ENCODE assay signal across 30 mouse cellular contexts in the genomic region with DNA sequence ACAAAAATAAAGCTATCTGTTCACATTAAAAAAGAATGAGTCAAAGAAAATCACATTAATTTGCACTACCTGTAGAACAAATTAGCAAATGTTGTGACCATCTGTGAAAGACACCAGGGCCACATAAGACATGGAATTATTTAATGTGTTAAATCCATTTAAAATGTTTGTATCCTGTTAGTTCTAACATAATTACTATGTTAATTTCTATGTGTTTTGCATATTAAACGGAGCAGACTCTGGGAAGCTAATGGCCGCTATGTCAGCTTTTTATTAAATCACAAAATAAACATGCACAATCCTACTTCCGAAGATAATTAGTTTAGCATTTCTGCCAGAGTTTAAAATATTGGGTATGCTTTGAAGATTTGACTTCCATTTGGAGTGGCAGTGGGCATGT.
DNase-seq lines count a peak whose midpoint lies in the region; ATAC-seq lines count a peak whose summit lies in the region.
"Had no signal": no experiment of that assay in that cellular context is flagged by ENCODE, and none has a peak within 500 bp of the region (broad histone marks: within the 10 kb centered on the region; RNA-seq: fewer than 3 reads in every experiment).

No protein-coding gene starts in this region.

- no peaks in the 10 kb centered on the region for H3K9me3 ChIP-seq in forebrain, embryonic 14.5 days (replicated peaks; ENCODE audit: control insufficient read depth, low read length)
- H3K9me3 ChIP-seq in forebrain, embryonic 10.5 days: no peaks in the 10 kb centered on the region
- H3K9me3 ChIP-seq: embryonic facial prominence, embryonic 10.5 days; embryonic facial prominence, embryonic 13.5 days; G1E; heart, embryonic 12.5 days; heart, embryonic 15.5 days; hindbrain, embryonic 10.5 days; hindbrain, embryonic 13.5 days; intestine, embryonic 15.5 days had no signal

- no peak overlapping the region for H3K4me3 ChIP-seq in forebrain, embryonic 14.5 days (ENCODE audit: low read depth, low read length)
- H3K4me3 ChIP-seq in forebrain, embryonic 10.5 days: no peak overlapping the region
- H3K4me3 ChIP-seq: embryonic facial prominence, embryonic 10.5 days; embryonic facial prominence, embryonic 13.5 days; erythroblast, embryonic 14.5 days; gastrocnemius, adult 2 months; heart, embryonic 12.5 days; heart, embryonic 15.5 days; hindbrain, embryonic 10.5 days; hindbrain, embryonic 13.5 days; intestine, embryonic 15.5 days had no signal

- no peaks in the 10 kb centered on the region for H3K36me3 ChIP-seq in forebrain, embryonic 14.5 days (ENCODE audit: control insufficient read depth, insufficient read depth, low read length)
- H3K36me3 ChIP-seq in forebrain, embryonic 10.5 days (replicated peaks): no peaks in the 10 kb centered on the region
- H3K36me3 ChIP-seq: embryonic facial prominence, embryonic 10.5 days; embryonic facial prominence, embryonic 13.5 days; G1E; heart, embryonic 12.5 days; heart, embryonic 15.5 days; hindbrain, embryonic 10.5 days; hindbrain, embryonic 13.5 days; intestine, embryonic 15.5 days had no signal

- no peak overlapping the region for H3K9ac ChIP-seq in forebrain, embryonic 14.5 days (ENCODE audit: low read length)
- H3K9ac ChIP-seq: embryonic facial prominence, embryonic 13.5 days; heart, embryonic 12.5 days; heart, embryonic 15.5 days; hindbrain, embryonic 13.5 days; intestine, embryonic 15.5 days had no signal

- WGBS in forebrain, embryonic 14.5 days: 52% methylated on average over 3 of the region's 3 CpGs
- 89% methylated on average over 3 of the region's 3 CpGs for WGBS in forebrain, embryonic 10.5 days

- ATAC-seq in forebrain, embryonic 14.5 days: peak; percentile 78
- ATAC-seq: hindbrain, embryonic 16.5 days; intestine, embryonic 15.5 days had no signal

- no peaks in the 10 kb centered on the region for H3K4me1 ChIP-seq in forebrain, embryonic 14.5 days (ENCODE audit: control insufficient read depth, insufficient read depth, low read length)
- H3K4me1 ChIP-seq in forebrain, embryonic 10.5 days: no peaks in the 10 kb centered on the region
- H3K4me1 ChIP-seq: embryonic facial prominence, embryonic 10.5 days; embryonic facial prominence, embryonic 13.5 days; heart, embryonic 12.5 days; heart, embryonic 15.5 days; hindbrain, embryonic 10.5 days; hindbrain, embryonic 13.5 days; intestine, embryonic 15.5 days had no signal

- peak; percentile 77 for DNase-seq in forebrain, embryonic 14.5 days (ENCODE audit: low spot score)
- DNase-seq in forebrain, embryonic 10.5 days (ENCODE audit: extremely low spot score, low spot score): no peak
- peak; percentile 12 for DNase-seq in MN1 (ENCODE audit: low spot score)
- DNase-seq in brain, embryonic 18.5 days (ENCODE audit: low read depth, low spot score): peak; percentile 22
- DNase-seq in cerebellum, postnatal 10 days: no peak
- no peak for DNase-seq in layer of hippocampus, postnatal 10 days (ENCODE audit: low spot score in 2 of 2)
- DNase-seq: adrenal gland, adult 2 months; adrenal gland, postnatal 14 days; B cell, adult 2 months; cerebellum, adult 18-20 months; cerebellum, adult 9-10 months; cerebellum, postnatal 25 days; gastrocnemius, adult 2 months; gastrocnemius, postnatal 14 days; heart, adult 18-20 months; heart, postnatal 10 days; heart, postnatal 36 days; kidney, adult 11 months; kidney, adult 8-10 months had no signal

- no peaks in the 10 kb centered on the region for H3K27me3 ChIP-seq in forebrain, embryonic 14.5 days (replicated peaks; ENCODE audit: control insufficient read depth, insufficient read depth, low read length)
- no peaks in the 10 kb centered on the region for H3K27me3 ChIP-seq in forebrain, embryonic 10.5 days (ENCODE audit: poor library complexity, severe bottlenecking)
- H3K27me3 ChIP-seq: CH12.LX; embryonic facial prominence, embryonic 13.5 days; heart, embryonic 12.5 days; heart, embryonic 15.5 days; hindbrain, embryonic 13.5 days; intestine, embryonic 15.5 days had no signal

- H3K27ac ChIP-seq in forebrain, embryonic 14.5 days (ENCODE audit: low read depth, low read length): 0 out of 2 replicates have a peak overlapping the region, but pooled peaks have one; percentile 5
- no peak overlapping the region for H3K27ac ChIP-seq in forebrain, embryonic 10.5 days
- H3K27ac ChIP-seq: embryonic facial prominence, embryonic 10.5 days; embryonic facial prominence, embryonic 13.5 days; gastrocnemius, adult 2 months; heart, embryonic 15.5 days; hindbrain, embryonic 10.5 days; hindbrain, embryonic 13.5 days; intestine, embryonic 15.5 days had no signal

- no peak overlapping the region for H3K4me2 ChIP-seq in forebrain, embryonic 14.5 days (ENCODE audit: low read length)
- H3K4me2 ChIP-seq: embryonic facial prominence, embryonic 13.5 days; heart, embryonic 12.5 days; heart, embryonic 15.5 days; hindbrain, embryonic 13.5 days; intestine, embryonic 15.5 days had no signal

Comparison
In these comparisons a context has a peak if more than half of its experiments do, and no peak if none do; other contexts are left out.
1. DNase-seq: peak in forebrain, embryonic 14.5 days (single experiment), MN1 (single experiment) and brain, embryonic 18.5 days (single experiment); none in forebrain, embryonic 10.5 days (single experiment), cerebellum, postnatal 10 days (0 of 2) and layer of hippocampus, postnatal 10 days (0 of 2).